ENCODE assay signal across 8 mouse cellular contexts in the genomic region with DNA sequence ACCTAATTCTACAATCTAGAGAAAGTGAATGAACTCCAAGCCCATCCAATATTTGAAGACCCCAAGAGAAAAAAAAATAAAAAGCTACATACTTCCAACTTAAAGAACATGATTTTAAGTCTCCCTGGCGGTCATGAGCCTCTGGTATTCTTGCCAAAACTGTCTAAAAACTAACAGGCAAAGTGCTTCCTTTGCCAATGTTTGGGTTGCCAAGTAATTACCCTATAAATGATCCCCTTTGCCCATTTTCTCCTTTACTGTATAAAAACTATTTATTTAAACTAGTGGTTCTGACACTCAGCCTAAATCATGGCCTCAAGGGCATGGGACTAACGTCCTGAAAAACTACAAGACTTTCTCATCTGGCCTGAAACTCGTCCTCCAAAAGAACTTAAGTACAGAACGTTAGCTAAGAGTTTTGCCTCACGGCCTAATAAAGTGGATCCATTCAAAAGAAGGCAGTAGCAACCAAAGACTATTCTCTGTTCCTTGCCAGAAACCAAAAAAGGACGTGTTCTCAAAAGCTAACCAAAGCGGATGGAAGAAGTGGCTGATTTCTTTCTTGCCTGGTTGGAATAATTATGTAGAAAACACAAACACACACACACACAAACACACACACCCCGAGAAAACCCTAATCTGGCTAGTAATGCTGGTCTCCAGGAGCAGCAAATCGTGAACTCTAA. TPM values are rescaled to one million over a fixed set of nuclear protein-coding genes. Genes with fewer than 3 reads are reported as not detected.
A peak's percentile ranks its signal among the peaks of the same experiment; 100 is the strongest.
DNase-seq lines count a peak whose midpoint lies in the region; ATAC-seq and TF ChIP-seq lines count a peak whose summit lies in the region.
"Had no signal": no experiment of that assay in that cellular context is flagged by ENCODE, and none has a peak within 500 bp of the region (broad histone marks: within the 10 kb centered on the region; RNA-seq: fewer than 3 reads in every experiment).

No protein-coding gene starts in this region.

- no peak for TF ChIP-seq EP300 in lung, postnatal 0 days (IDR thresholded peaks at IDR 0.05)

- peak overlapping the region; percentile 93 for H3K4me2 ChIP-seq in lung, postnatal 0 days (replicated peaks; ENCODE audit: low read depth, low read length)
- H3K4me2 ChIP-seq in limb, embryonic 12.5 days = peak overlapping the region; percentile 80
- H3K4me2 ChIP-seq in stomach, embryonic 16.5 days (ENCODE audit: low read depth, low read length) = peak overlapping the region; percentile 83

- H3K9me3 ChIP-seq in lung, postnatal 0 days (ENCODE audit: low read length) = no peaks in the 10 kb centered on the region
- no peaks in the 10 kb centered on the region for H3K9me3 ChIP-seq in forebrain, embryonic 10.5 days
- H3K9me3 ChIP-seq in limb, embryonic 12.5 days = no peaks in the 10 kb centered on the region
- H3K9me3 ChIP-seq in stomach, embryonic 16.5 days (replicated peaks; ENCODE audit: control insufficient read depth, low read length) = no peaks in the 10 kb centered on the region

- peaks cover 6% of the 10 kb centered on the region; the same call in 1 of the 2 replicates for H3K4me1 ChIP-seq in lung, postnatal 0 days (ENCODE audit: insufficient read depth, low read depth, low read length)
- H3K4me1 ChIP-seq in forebrain, embryonic 10.5 days = peaks cover 26% of the 10 kb centered on the region
- peaks cover 4% of the 10 kb centered on the region for H3K4me1 ChIP-seq in limb, embryonic 12.5 days (replicated peaks)
- H3K4me1 ChIP-seq in stomach, embryonic 16.5 days (ENCODE audit: control insufficient read depth, insufficient read depth, low read length) = peaks cover 6% of the 10 kb centered on the region; the same call in 1 of the 2 replicates

- no peaks in the 10 kb centered on the region for H3K27me3 ChIP-seq in lung, postnatal 0 days (replicated peaks; ENCODE audit: insufficient read depth, low read length)
- H3K27me3 ChIP-seq in forebrain, embryonic 10.5 days (ENCODE audit: poor library complexity, severe bottlenecking) = peaks cover 18% of the 10 kb centered on the region; the same call in 1 of the 2 replicates
- H3K27me3 ChIP-seq in limb, embryonic 12.5 days = no peaks in the 10 kb centered on the region
- no peaks in the 10 kb centered on the region; the same call in 1 of the 2 replicates for H3K27me3 ChIP-seq in stomach, embryonic 16.5 days (ENCODE audit: control insufficient read depth, insufficient read depth, low read length)

- H3K36me3 ChIP-seq in lung, postnatal 0 days (ENCODE audit: insufficient read depth, low read length) = no peaks in the 10 kb centered on the region
- no peaks in the 10 kb centered on the region for H3K36me3 ChIP-seq in forebrain, embryonic 10.5 days (replicated peaks)
- H3K36me3 ChIP-seq in limb, embryonic 12.5 days = no peaks in the 10 kb centered on the region
- no peaks in the 10 kb centered on the region for H3K36me3 ChIP-seq in stomach, embryonic 16.5 days (ENCODE audit: control insufficient read depth, insufficient read depth, low read length)

- H3K9ac ChIP-seq in lung, postnatal 0 days (replicated peaks; ENCODE audit: low read depth) = peak overlapping the region; percentile 88
- H3K9ac ChIP-seq in limb, embryonic 12.5 days (replicated peaks) = peak overlapping the region; percentile 87
- H3K9ac ChIP-seq in stomach, embryonic 16.5 days (ENCODE audit: low read length) = peak overlapping the region; percentile 87

- ATAC-seq in lung, postnatal 0 days = no peak
- ATAC-seq in limb, embryonic 12.5 days (ENCODE audit: insufficient number of reproducible peaks, insufficient read depth, low FRiP score, low TSS enrichment, low read depth) = no peak
- no peak for ATAC-seq in stomach, embryonic 16.5 days (ENCODE audit: insufficient read depth, low FRiP score)

- H3K4me3 ChIP-seq in lung, postnatal 0 days (ENCODE audit: low read depth, low read length) = peak overlapping the region; percentile 80
- H3K4me3 ChIP-seq in forebrain, embryonic 10.5 days = peak overlapping the region; percentile 86
- H3K4me3 ChIP-seq in limb, embryonic 12.5 days (replicated peaks) = peak overlapping the region; percentile 80
- H3K4me3 ChIP-seq in stomach, embryonic 16.5 days (replicated peaks; ENCODE audit: low read length) = peak overlapping the region; percentile 75

- no peak overlapping the region for H3K27ac ChIP-seq in lung, postnatal 0 days (ENCODE audit: low read length)
- H3K27ac ChIP-seq in forebrain, embryonic 10.5 days = 0 out of 2 replicates have a peak overlapping the region, but pooled peaks have one; percentile 88
- H3K27ac ChIP-seq in limb, embryonic 12.5 days = no peak overlapping the region
- no peak overlapping the region for H3K27ac ChIP-seq in stomach, embryonic 16.5 days (ENCODE audit: low read length)

- 31% methylated on average over 9 of the region's 9 CpGs for WGBS in lung, postnatal 0 days
- WGBS in forebrain, embryonic 10.5 days = 50% methylated on average over 9 of the region's 9 CpGs
- 45% methylated on average over 9 of the region's 9 CpGs for WGBS in limb, embryonic 12.5 days
- WGBS in stomach, embryonic 16.5 days = 45% methylated on average over 9 of the region's 9 CpGs

- TF ChIP-seq CTCF in lung, postnatal 0 days (IDR thresholded peaks at IDR 0.05) = no peak

- DNase-seq in lung, postnatal 0 days (ENCODE audit: low spot score) = no peak
- DNase-seq in lung, postnatal 36 days = no peak
- no peak for DNase-seq in forebrain, embryonic 10.5 days (ENCODE audit: extremely low spot score, low spot score)
- DNase-seq in T-cell, adult 2 months (ENCODE audit: low spot score) = no peak
- no peak for DNase-seq in cerebellum, adult 11-12 months
- DNase-seq: embryo, embryonic 11 days had no signal

RNA-seq across cellular contexts. Expression of a gene that starts 12.9 kb away (rescaled TPM):
- 33.1 and 43.4 TPM in 2 replicates for polyA plus RNA-seq in lung, postnatal 0 days (2015; fragmentation: Nextera tagmentation; extraction: Ambion mirVana)
- polyA plus RNA-seq in forebrain, embryonic 10.5 days (2016; fragmentation: Nextera tagmentation; extraction: Ambion mirVana) = 22.3 and 22.4 TPM in 2 replicates
- polyA plus RNA-seq in limb, embryonic 12.5 days (2016; fragmentation: Nextera tagmentation; extraction: Ambion mirVana) = 25.4 and 27.5 TPM in 2 replicates
- polyA plus RNA-seq in stomach, embryonic 16.5 days (2015; fragmentation: Nextera tagmentation; extraction: Ambion mirVana) = 28.8 and 34.4 TPM in 2 replicates

RNA-seq across cellular contexts. Expression of a gene that starts 53.1 kb away (rescaled TPM):
- 8.6 and 9.1 TPM in 2 replicates for polyA plus RNA-seq in lung, postnatal 0 days (2015; fragmentation: Nextera tagmentation; extraction: Ambion mirVana)
- 8.7 and 9.3 TPM in 2 replicates for polyA plus RNA-seq in forebrain, embryonic 10.5 days (2016; fragmentation: Nextera tagmentation; extraction: Ambion mirVana)
- polyA plus RNA-seq in limb, embryonic 12.5 days (2016; fragmentation: Nextera tagmentation; extraction: Ambion mirVana) = 15.4 and 16.7 TPM in 2 replicates
- 9.9 and 11.5 TPM in 2 replicates for polyA plus RNA-seq in stomach, embryonic 16.5 days (2015; fragmentation: Nextera tagmentation; extraction: Ambion mirVana)
